Mouse (Mus musculus) lung, postnatal 0 days (tissue): ENCODE measurements around the gene Pard3b. TPM values are rescaled to one million over a fixed set of nuclear protein-coding genes. Genes with fewer than 3 reads are reported as not detected.
A peak's percentile ranks its signal among the peaks of the same experiment; 100 is the strongest.

Source experiments
- ATAC-seq: fragments of 200-750 bp; cut with Nextera tagmentation; 2 replicates; pipeline ENCODE4 v1.8.0; 2017; ENCODE audit warnings: moderate library complexity
- DNase-seq: peaks from one replicate; pipeline ENCODE4 v3.0.0-alpha.2; 2016; ENCODE audit warnings: low spot score
- H3K27ac ChIP-seq: fragments of 300-500 bp; sonication (generic); 2 replicates; pipeline ENCODE4 v1.5.1; 2014; ENCODE audit warnings: antibody characterized with exemption, mild to moderate bottlenecking, low read length, mixed read lengths
- H3K27me3 ChIP-seq: fragments of 300-500 bp; sonication (generic); replicated peaks from 2 replicates; pipeline ENCODE4 v1.6.1; 2014; ENCODE audit warnings: low read length, mixed read lengths; ENCODE audit not compliant: insufficient read depth
- H3K36me3 ChIP-seq: fragments of 300-500 bp; sonication (generic); 2 replicates; pipeline ENCODE4 v1.6.1; 2014; ENCODE audit warnings: low read length, mixed read lengths; ENCODE audit not compliant: insufficient read depth
- H3K4me1 ChIP-seq: fragments of 300-500 bp; sonication (generic); 2 replicates; pipeline ENCODE4 v1.6.1; 2014; ENCODE audit warnings: antibody characterized with exemption, low read depth, low read length, mixed read lengths; ENCODE audit not compliant: insufficient read depth
- H3K4me2 ChIP-seq: fragments of 300-500 bp; sonication (generic); replicated peaks from 2 replicates; pipeline ENCODE4 v1.6.1; 2014; ENCODE audit warnings: low read depth, mild to moderate bottlenecking, low read length, moderate library complexity, mixed read lengths
- H3K4me3 ChIP-seq: fragments of 300-500 bp; sonication (generic); 2 replicates; pipeline ENCODE4 v1.5.1; 2014; ENCODE audit warnings: low read depth, low read length
- H3K9ac ChIP-seq: fragments of 300-500 bp; sonication (generic); replicated peaks from 2 replicates; pipeline ENCODE4 v1.6.1; 2014; ENCODE audit warnings: low read depth, mild to moderate bottlenecking
- H3K9me3 ChIP-seq: fragments of 300-500 bp; sonication (generic); 2 replicates; pipeline ENCODE4 v1.6.1; 2016; ENCODE audit warnings: low read length, mixed read lengths
- CTCF ChIP-seq: IDR thresholded peaks from 2 replicates; pipeline ENCODE4 v1.5.1; 2016; ENCODE audit warnings: antibody characterized with exemption, mild to moderate bottlenecking
- EP300 ChIP-seq: IDR thresholded peaks from 2 replicates; pipeline ENCODE4 v1.6.1; 2016; ENCODE audit warnings: antibody characterized with exemption, mild to moderate bottlenecking, control low read depth
- WGBS: fragments of 180-500 bp; shearing (Covaris S2); extraction: QIAGEN DNeasy Blood & Tissue Kit; methylation state at CpG from one replicate; pipeline ENCODE4 v1.1.7; 2014; 5-methylcytosine and 5-hydroxymethylcytosine counted together
- polyA plus RNA-seq: library from polyadenylated mRNA; unstranded; fragments of >200 nt; fragmentation: Nextera tagmentation; extraction: Ambion mirVana; gene quantifications from 2 replicates; pipeline ENCODE4 v1.2.1, GENCODE M21; 2015

The Pard3b gene
- polyA plus RNA-seq, 1 experiment from 2014 or later, result 19.1 TPM

DNA sequence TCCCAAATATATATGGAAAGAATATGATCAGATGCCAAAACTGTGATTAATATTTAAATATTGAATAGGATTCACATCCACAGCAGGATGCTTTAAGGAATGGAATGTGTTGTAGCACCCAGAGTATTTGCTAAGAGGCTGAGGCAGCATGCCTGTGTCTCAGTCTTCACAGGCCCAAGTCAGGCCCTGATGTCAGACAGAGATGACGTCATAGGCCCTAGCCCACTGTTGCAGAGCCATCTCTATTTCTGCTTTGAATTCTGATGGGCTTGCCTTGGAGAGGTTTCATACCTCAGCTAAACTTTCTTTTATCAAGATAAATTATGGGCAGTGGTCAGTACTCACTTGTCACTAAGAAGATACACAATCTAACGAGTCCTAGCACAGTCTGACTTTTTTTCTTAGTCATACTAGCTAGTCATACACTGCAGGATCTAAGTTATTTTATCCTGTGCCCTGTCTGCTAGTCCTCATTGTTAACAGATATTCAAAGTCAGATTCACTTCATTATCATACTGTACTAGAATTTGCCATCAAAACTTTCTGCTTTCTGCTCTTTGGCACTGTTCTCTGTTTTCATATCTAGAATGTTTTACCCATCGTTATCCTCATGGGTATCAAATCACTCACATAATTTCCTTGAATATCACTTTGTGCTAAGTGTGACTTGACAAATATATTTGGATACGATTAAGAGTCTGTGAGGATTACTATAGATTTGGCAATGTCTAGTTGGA lies 264.8 kb downstream of the Pard3b start:
- H3K4me1 ChIP-seq, result no peaks in the 10 kb centered on the region
- H3K9me3 ChIP-seq, result no peaks in the 10 kb centered on the region
- DNase-seq (no peak), ATAC-seq (no peak)
- H3K9ac ChIP-seq, result no peak overlapping the region
- H3K4me3 ChIP-seq, result no peak overlapping the region
- WGBS, result 48% methylated on average over 4 of the region's 4 CpGs
- no peak overlapping the region for H3K4me2 ChIP-seq
- H3K27ac ChIP-seq, result no peak overlapping the region
- no peaks in the 10 kb centered on the region for H3K27me3 ChIP-seq
- H3K36me3 ChIP-seq, result no peaks in the 10 kb centered on the region
- TF ChIP-seq CTCF, result no peak
- TF ChIP-seq EP300, result no peak

DNA sequence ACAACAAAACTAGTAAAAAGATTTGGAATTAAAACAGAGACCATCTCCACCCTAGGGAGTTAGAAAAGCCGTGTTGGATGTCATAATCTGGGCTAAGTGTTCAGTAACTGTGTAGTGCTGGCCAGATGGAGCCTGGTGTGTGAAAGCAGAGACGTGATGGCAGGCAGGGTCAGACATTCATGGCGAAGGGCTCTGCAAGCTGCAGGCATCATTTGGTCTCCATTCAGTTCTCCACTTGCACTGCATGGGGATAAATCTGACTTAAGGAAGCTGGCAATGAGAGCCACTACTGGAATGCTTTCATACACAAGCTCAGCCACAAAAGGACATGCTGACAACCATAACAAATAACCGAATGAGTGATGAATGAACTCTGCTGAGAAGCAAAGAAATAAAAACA lies 265.4 kb downstream of the Pard3b start:
- no peak overlapping the region for H3K27ac ChIP-seq
- peak; percentile 23; the same call in 1 of the 2 replicates for ATAC-seq
- peak; percentile 29 for DNase-seq
- H3K36me3 ChIP-seq, result no peaks in the 10 kb centered on the region
- H3K4me3 ChIP-seq, result no peak overlapping the region
- no peak overlapping the region for H3K4me2 ChIP-seq
- no peaks in the 10 kb centered on the region for H3K4me1 ChIP-seq
- TF ChIP-seq CTCF, result no peak
- TF ChIP-seq EP300, result no peak
- no peaks in the 10 kb centered on the region for H3K9me3 ChIP-seq
- H3K27me3 ChIP-seq, result no peaks in the 10 kb centered on the region
- H3K9ac ChIP-seq, result no peak overlapping the region
- WGBS, result 49% methylated on average over 4 of the region's 4 CpGs

- Histone ChIP-seq H3K9me3 (no peaks in the 10 kb centered on the region), H3K27me3 (no peaks in the 10 kb centered on the region), H3K4me2 (no peak overlapping the region), H3K4me3 (no peak overlapping the region), H3K36me3 (no peaks in the 10 kb centered on the region), H3K27ac (no peak overlapping the region), H3K4me1 (no peaks in the 10 kb centered on the region), H3K9ac (no peak overlapping the region)
- no peak for TF ChIP-seq CTCF
- no peak for TF ChIP-seq EP300
- WGBS, result 65% methylated on average over 2 of the region's 2 CpGs
- ATAC-seq, result no peak
- no peak for DNase-seq
These were observed 274.3 kb downstream of the Pard3b start for GRCm38 (mm10) chr1:61912931-61913330.

- peaks cover 4% of the 10 kb centered on the region; the same call in 1 of the 2 replicates for H3K4me1 ChIP-seq
- no peaks in the 10 kb centered on the region for H3K36me3 ChIP-seq
- no peak overlapping the region for H3K9ac ChIP-seq
- no peaks in the 10 kb centered on the region for H3K9me3 ChIP-seq
- H3K4me2 ChIP-seq, result no peak overlapping the region
- WGBS, result 16% methylated on average over 2 of the region's 2 CpGs
- peak; percentile 76 for DNase-seq
- TF ChIP-seq EP300 (no peak), CTCF (peak; percentile 84)
- no peak overlapping the region for H3K4me3 ChIP-seq
- no peaks in the 10 kb centered on the region for H3K27me3 ChIP-seq
- no peak for ATAC-seq
- H3K27ac ChIP-seq, result no peak overlapping the region
These were observed 286.3 kb downstream of the Pard3b start for GRCm38 (mm10) chr1:61924958-61925357.

DNA sequence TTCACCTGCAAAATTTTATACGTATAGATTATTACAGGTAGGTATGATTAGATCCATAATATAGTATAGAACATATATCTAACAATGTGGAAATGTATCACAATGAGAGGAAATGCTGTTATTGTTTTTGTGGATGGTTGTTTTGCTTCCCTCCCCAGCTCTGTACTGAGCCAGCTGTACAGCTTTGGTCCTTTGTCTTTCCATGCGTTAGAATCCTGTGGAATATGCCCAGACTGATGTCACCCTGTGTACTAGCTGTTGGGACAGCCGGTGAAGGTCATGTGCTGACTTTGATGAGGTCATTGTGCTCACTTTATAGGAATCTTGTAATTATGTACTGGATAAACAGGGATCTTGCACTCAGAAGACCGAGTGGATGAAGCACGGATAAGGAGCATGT lies 286.9 kb downstream of the Pard3b start:
- H3K27ac ChIP-seq, result no peak overlapping the region
- no peak overlapping the region for H3K4me2 ChIP-seq
- no peak overlapping the region for H3K9ac ChIP-seq
- H3K4me1 ChIP-seq, result peaks cover 4% of the 10 kb centered on the region; the same call in 1 of the 2 replicates
- no peaks in the 10 kb centered on the region for H3K27me3 ChIP-seq
- peak; percentile 21 for DNase-seq
- H3K36me3 ChIP-seq, result no peaks in the 10 kb centered on the region
- TF ChIP-seq EP300 (no peak), CTCF (no peak)
- H3K9me3 ChIP-seq, result no peaks in the 10 kb centered on the region
- WGBS, result 56% methylated on average over 5 of the region's 5 CpGs
- peak; percentile 60; the same call in 1 of the 2 replicates for ATAC-seq
- no peak overlapping the region for H3K4me3 ChIP-seq

DNA sequence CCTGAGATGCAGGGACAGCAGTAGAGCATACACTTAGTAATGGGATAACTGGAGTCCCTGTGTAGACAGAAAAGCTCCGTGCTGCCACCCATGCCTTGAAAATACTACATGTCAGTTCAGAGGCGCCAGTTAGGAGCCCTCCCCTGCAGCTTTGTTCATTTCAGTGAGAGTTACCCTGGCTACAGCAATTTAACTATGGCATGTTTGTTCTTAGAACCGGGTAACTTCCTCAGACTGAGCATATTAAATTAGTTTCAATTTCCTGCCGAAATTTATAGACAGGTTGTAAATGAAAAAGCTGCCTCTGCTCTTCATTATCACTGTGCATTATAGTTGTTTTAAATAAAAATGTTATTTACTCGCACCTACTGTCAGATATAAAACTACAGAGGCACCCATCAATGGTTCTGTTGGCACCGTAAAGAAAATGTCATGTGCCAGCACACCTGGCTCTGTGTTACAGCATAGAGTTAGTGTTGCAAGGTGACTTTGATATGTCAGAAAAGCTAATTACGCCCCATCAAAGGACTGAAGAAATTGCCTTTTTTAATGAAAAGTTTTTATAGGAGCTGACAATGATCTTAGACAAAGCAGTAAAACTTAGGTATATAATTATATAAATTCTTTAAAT lies 289.6 kb downstream of the Pard3b start:
- Histone ChIP-seq H3K27me3 (no peaks in the 10 kb centered on the region), H3K4me3 (no peak overlapping the region), H3K4me2 (0 out of 2 replicates have a peak overlapping the region, but pooled peaks have one; percentile 11), H3K9me3 (no peaks in the 10 kb centered on the region), H3K36me3 (no peaks in the 10 kb centered on the region), H3K27ac (no peak overlapping the region), H3K9ac (no peak overlapping the region), H3K4me1 (peaks cover 4% of the 10 kb centered on the region; the same call in 1 of the 2 replicates)
- ATAC-seq (no peak), DNase-seq (no peak)
- 55% methylated on average over 7 of the region's 7 CpGs for whole genome bisulfite sequencing
- no peak for TF ChIP-seq CTCF
